Mouse (Mus musculus) splenic B cell, adult 2 months (primary cell): Measurements from ENCODE around the gene Rnf224.

Source experiments
- DNase-seq: peaks from one replicate; pipeline ENCODE4 v3.0.0-alpha.2; 2011; ENCODE audit warnings: low read depth, low spot score
- H3K27me3 ChIP-seq: 2 replicates; pipeline ENCODE4 v1.6.1; 2012; ENCODE audit warnings: mild to moderate bottlenecking, low read length, moderate library complexity, mixed read lengths; ENCODE audit not compliant: control insufficient read depth, poor library complexity, insufficient read depth, severe bottlenecking
- H3K36me3 ChIP-seq: 2 replicates; pipeline ENCODE4 v1.6.1; 2012; ENCODE audit warnings: mild to moderate bottlenecking, low read length, moderate library complexity, mixed read lengths; ENCODE audit not compliant: control insufficient read depth, poor library complexity, insufficient read depth, severe bottlenecking

The Rnf224 gene

DNA sequence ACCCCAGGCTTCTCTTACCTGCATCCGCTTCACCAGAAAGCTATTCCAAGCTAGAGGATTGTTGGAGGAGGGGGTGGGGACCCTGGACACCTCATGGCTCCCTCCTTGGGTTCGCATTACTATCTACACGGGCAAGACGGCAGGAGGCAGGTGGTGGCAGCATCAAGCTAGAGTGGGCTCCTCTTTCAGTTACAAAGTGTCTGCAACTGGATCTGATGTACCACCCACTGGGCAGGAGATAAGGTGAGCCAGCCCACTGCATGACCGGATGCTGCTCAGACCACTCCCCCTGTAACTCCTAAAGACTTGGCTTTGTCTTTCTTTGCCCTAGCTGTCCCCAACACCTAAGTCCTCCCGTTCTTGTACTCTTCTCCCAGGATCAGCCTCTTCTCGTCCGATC, at the start of gene Rnf224:
Rnf224 (minus strand) TSS at position 174 of the 400 bp plus-strand sequence.
- no peak for DNase-seq
- Histone ChIP-seq H3K27me3 (no peaks in the 10 kb centered on the region), H3K36me3 (no peaks in the 10 kb centered on the region)

- no peaks in the 10 kb centered on the region for H3K27me3 ChIP-seq
- DNase-seq = no peak
These were observed 49.7 kb upstream of the Rnf224 start for GRCm38 (mm10) chr2:25286314-25286713.

GRCm38 (mm10) chr2:25285551-25285950, 49.0 kb upstream of the Rnf224 start:
- peaks cover 14% of the 10 kb centered on the region for H3K36me3 ChIP-seq
- H3K27me3 ChIP-seq = no peaks in the 10 kb centered on the region
- no peak for DNase-seq

More at GRCm38 (mm10) chr2:25286314-25286713, 49.7 kb upstream of the Rnf224 start:
- H3K36me3 ChIP-seq = peaks cover 11% of the 10 kb centered on the region

DNA sequence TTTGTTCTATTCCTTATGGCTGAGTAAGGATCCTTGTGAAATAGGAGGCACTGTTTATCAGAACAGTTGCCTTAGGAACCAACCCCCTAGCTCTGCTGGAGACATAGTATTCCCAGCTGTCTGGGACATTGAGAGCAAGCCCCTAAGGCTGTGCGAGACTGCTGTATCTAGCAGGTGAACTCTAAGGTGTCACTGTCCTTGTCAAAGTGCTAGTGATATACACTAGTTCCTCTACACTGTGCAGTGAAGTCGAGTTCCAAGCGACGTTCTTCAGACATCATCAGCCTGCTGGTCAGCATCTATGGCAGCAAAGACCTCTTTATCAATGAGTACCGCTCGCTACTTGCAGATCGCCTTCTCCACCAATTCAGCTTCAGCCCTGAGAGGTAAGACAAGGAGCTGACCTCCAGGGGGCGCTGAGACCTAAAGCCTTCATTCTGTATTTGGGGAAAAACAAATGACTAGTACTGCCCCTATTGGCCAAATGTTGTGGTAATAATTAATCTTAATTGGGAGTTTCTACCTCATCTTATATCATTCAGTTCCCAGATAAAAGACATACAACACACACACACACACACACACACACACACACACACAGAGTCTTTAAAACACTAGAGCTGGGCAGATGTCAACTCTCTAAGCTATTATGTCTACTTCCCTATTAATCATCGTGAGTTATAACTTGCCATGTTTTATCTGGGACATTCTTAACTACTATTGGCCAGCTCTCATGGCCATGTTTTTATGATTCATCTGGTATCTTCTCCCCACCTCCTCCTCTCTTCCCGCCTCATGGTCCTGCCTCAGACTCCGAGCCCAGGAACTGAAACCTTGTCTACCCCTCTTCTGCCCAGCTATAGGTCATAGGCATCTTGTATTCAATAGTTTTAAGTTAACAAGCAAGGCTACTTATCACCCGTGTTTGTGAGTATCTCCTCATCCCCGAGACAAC, 42.6 kb upstream of the Rnf224 start:
- peak; percentile 91 for DNase-seq
- Histone ChIP-seq H3K36me3 (peaks cover 18% of the 10 kb centered on the region), H3K27me3 (no peaks in the 10 kb centered on the region)

- H3K27me3 ChIP-seq = no peaks in the 10 kb centered on the region
- no peak for DNase-seq
- H3K36me3 ChIP-seq = peaks cover 8% of the 10 kb centered on the region
These were observed 36.4 kb upstream of the Rnf224 start for GRCm38 (mm10) chr2:25273010-25273409.

DNA sequence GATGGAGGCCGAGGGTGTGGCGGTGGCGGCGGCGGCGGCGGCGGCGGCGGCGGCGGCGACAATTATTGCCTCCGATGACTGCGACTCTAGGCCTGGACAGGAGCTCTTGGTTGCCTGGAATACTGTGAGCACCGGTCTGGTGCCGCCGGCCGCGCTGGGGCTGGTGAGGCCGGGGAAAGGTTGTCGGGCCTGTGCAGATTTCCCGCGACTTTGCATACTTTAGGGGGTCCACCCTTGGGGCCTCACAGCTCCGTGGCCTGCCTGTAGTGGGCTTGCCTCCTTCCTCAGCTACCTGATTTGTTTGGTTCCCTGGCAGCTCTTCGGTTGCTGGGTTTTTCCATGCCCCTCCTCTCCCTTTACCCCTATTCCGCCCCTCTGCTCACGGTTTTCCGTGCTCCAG, 35.9 kb upstream of the Rnf224 start:
- Histone ChIP-seq H3K27me3 (no peaks in the 10 kb centered on the region), H3K36me3 (peaks cover 8% of the 10 kb centered on the region)
- DNase-seq = no peak

- peak; percentile 98 for DNase-seq
- Histone ChIP-seq H3K36me3 (peaks cover 8% of the 10 kb centered on the region), H3K27me3 (no peaks in the 10 kb centered on the region)
These were observed 35.4 kb upstream of the Rnf224 start, which contains the start of the genes Ssna1 and Anapc2 for GRCm38 (mm10) chr2:25271827-25272511. Ssna1 (minus strand) TSS chr2:25272438. Anapc2 (plus strand) TSS chr2:25272478.

GRCm38 (mm10) chr2:25267746-25268309, 31.2 kb upstream of the Rnf224 start:
- no peaks in the 10 kb centered on the region for H3K27me3 ChIP-seq
- H3K36me3 ChIP-seq = peaks cover 2% of the 10 kb centered on the region
- no peak for DNase-seq

DNA sequence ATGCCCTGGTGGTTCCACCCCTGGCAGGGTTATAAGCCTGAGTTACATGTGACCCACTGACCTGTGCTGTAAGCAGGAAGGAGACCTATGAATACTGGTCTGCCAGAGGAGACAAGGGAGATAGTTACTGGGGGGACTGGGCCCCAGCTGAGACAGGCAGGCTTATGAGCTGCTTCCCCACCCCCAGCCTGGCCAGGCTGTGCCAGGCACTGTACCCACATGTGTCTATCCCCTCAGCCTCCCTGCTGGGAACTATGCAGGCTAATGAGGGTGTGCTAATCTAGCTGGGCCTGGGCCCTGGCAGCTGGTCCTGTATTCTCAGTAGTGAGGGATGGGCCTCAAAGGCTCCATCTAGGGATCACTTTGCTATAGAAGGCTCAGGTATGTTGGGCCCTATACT, 30.7 kb upstream of the Rnf224 start:
- Histone ChIP-seq H3K27me3 (no peaks in the 10 kb centered on the region), H3K36me3 (peaks cover 2% of the 10 kb centered on the region)
- no peak for DNase-seq

GRCm38 (mm10) chr2:25266720-25267119, 30.1 kb upstream of the Rnf224 start:
- Histone ChIP-seq H3K27me3 (no peaks in the 10 kb centered on the region), H3K36me3 (peaks cover 2% of the 10 kb centered on the region)
- no peak for DNase-seq

DNA sequence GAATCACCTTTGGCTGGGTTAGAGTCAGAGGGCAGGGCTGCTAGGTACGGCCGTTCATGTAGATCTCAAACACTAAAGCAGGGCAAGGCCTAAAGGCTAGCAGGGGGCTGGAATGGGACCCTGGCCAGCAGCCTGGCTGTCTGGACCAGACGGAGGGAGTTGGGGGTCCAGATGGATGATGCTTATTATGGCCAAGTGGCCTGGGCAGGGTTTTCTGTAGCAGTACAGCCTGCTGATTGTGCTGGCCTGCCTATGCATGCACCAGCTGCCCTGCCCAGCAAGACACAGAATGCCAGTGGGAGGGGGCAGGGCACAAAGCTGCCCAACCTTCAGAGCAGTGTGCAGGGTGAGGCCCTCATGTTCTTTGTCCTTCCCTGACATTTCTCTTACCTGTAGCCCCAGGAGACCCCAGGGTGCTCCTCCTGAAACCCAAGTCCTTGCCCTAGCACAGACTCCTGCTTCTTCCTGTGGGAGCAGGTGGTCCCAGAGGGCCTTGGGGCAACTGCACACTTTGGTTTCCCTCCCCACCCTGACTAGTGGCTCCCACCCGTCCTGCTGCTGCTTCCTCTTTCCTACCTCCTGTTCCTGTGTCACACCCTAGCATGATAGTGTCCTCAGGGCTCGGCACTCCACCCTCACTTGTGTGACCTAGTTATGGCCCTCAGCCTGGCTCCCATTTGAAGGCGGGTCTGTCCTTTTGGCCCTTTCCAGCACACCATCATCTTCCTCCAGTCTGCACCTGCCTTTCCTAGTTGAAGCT, 29.5 kb upstream of the Rnf224 start:
- Histone ChIP-seq H3K27me3 (no peaks in the 10 kb centered on the region), H3K36me3 (peaks cover 2% of the 10 kb centered on the region)
- DNase-seq = peak; percentile 31

DNA sequence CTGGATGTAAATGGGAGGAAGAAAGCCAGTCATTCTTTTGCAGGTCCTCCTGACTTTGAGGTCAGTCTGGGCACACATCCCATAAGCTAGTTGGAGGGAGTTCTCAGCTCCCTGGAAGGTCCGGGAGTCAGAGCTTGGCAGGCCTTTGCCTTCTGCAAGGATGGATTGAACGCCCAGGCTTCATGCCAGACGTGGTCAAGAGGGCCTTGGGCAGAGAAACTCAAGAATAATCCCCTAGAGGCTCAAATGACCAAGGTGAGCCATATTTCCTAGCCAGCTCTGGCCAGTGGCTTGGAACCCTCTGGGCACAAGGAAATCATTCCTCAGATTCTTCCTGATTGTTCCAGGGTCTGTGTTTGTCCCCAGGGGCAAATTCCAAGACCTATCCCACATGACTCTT, 28.3 kb upstream of the Rnf224 start:
- Histone ChIP-seq H3K27me3 (no peaks in the 10 kb centered on the region), H3K36me3 (no peaks in the 10 kb centered on the region; the same call in 1 of the 2 replicates)
- no peak for DNase-seq

GRCm38 (mm10) chr2:25264286-25264660, 27.7 kb upstream of the Rnf224 start:
- H3K36me3 ChIP-seq = no peaks in the 10 kb centered on the region; the same call in 1 of the 2 replicates
- no peak for DNase-seq
- no peaks in the 10 kb centered on the region for H3K27me3 ChIP-seq

GRCm38 (mm10) chr2:25263623-25264285, 27.2 kb upstream of the Rnf224 start:
- no peaks in the 10 kb centered on the region for H3K27me3 ChIP-seq
- no peaks in the 10 kb centered on the region; the same call in 1 of the 2 replicates for H3K36me3 ChIP-seq
- no peak for DNase-seq
